Mouse (Mus musculus) stomach, postnatal 0 days (tissue): Measurements from ENCODE around the gene Gpam.

Experiments
- CTCF ChIP-seq: IDR thresholded peaks from 2 replicates; pipeline ENCODE4 v1.5.1; 2016; ENCODE audit warnings: antibody characterized with exemption, low read depth, mild to moderate bottlenecking, moderate library complexity
- EP300 ChIP-seq: optimal IDR thresholded peaks from 2 replicates; pipeline ENCODE3; 2016; ENCODE audit warnings: antibody characterized with exemption

DNA sequence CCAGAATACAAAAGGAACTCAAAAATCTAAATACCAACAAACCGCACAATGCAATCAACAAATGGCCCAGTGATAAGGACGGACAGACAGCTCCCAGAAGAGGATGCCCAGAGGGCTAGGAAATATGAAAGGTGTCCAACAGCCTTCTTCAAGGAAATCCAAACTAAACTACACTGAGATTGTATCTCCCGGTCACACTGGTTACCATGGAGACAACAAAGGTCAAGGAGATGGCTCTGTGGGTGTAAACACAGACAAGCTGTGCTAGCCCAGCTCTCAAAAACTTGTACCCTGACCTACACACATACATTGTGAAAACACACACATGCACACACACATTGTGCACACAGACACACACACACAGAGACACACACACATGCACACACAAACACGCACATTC is 35.2 kb upstream of the Gpam start:
- TF ChIP-seq EP300, result no peak
- TF ChIP-seq CTCF, result no peak
